Mouse (Mus musculus) liver, adult 2 months (tissue): ENCODE measurements at regions not wholly inside any gene's neighbourhood (a gene's known extent, or its start where the extent isn't known, plus 50 kb on each side); places are given as distances from the start of the nearest gene placed in this dataset.

Source experiments
- CTCF ChIP-seq: fragments of 200-500 bp; IDR thresholded peaks from 2 replicates; pipeline ENCODE4 v1.5.1; 2011; ENCODE audit warnings: low read depth, low read length, control low read depth
- POLR2A ChIP-seq: fragments of 200-500 bp; IDR thresholded peaks from 2 replicates; pipeline ENCODE4 v1.6.1; 2011; ENCODE audit warnings: low read length, control low read depth; ENCODE audit not compliant: insufficient read depth; ENCODE audit errors: extremely low read depth

- TF ChIP-seq CTCF (no peak), POLR2A (no peak)
These were observed 125.6 kb downstream of the Dad1 start for GRCm38 (mm10) chr14:54128334-54128733.
